Mouse (Mus musculus) brain, embryonic 14.5 days (tissue): Measurements from ENCODE around the gene Gm49383. TPM values are rescaled to one million over a fixed set of nuclear protein-coding genes. Genes with fewer than 3 reads are reported as not detected.
"Not testable (repeated sequence)": the region's sequence is repeated elsewhere in the genome, so short reads cannot be mapped to it uniquely, and the experiment has no call there.

Source experiments
- DNase-seq: peaks from one replicate; pipeline ENCODE4 v3.0.0-alpha.2; 2011; ENCODE audit warnings: low read depth
- CTCF ChIP-seq: fragments of 200-500 bp; IDR thresholded peaks from 2 replicates; pipeline ENCODE4 v1.5.1; 2012; ENCODE audit warnings: inconsistent platforms, mild to moderate bottlenecking, moderate library complexity, borderline replicate concordance; ENCODE audit not compliant: insufficient read depth, insufficient read length; ENCODE audit errors: extremely low read depth
- POLR2A ChIP-seq: fragments of 200-500 bp; IDR thresholded peaks from 2 replicates; pipeline ENCODE4 v1.6.1; 2012; ENCODE audit warnings: mild to moderate bottlenecking, inconsistent platforms, borderline replicate concordance; ENCODE audit not compliant: poor library complexity, insufficient read depth, insufficient read length, severe bottlenecking; ENCODE audit errors: extremely low read depth
- polyA plus RNA-seq: library from polyadenylated mRNA; depleted of rRNA; stranded (reverse); fragments of >200 nt; gene quantifications from 2 replicates; pipeline ENCODE4 v1.2.3, GENCODE M21; 2012

The Gm49383 gene
- polyA plus RNA-seq, 1 experiment, result 4.1 TPM

- TF ChIP-seq POLR2A (no peak), CTCF (no peak)
- peak; percentile 95 for DNase-seq
These were observed 28.3 kb downstream of the Gm49383 start, which contains the start of gene Lrr1 for GRCm38 (mm10) chr12:69168461-69169106. Lrr1 (plus strand) TSS chr12:69168814.

DNA sequence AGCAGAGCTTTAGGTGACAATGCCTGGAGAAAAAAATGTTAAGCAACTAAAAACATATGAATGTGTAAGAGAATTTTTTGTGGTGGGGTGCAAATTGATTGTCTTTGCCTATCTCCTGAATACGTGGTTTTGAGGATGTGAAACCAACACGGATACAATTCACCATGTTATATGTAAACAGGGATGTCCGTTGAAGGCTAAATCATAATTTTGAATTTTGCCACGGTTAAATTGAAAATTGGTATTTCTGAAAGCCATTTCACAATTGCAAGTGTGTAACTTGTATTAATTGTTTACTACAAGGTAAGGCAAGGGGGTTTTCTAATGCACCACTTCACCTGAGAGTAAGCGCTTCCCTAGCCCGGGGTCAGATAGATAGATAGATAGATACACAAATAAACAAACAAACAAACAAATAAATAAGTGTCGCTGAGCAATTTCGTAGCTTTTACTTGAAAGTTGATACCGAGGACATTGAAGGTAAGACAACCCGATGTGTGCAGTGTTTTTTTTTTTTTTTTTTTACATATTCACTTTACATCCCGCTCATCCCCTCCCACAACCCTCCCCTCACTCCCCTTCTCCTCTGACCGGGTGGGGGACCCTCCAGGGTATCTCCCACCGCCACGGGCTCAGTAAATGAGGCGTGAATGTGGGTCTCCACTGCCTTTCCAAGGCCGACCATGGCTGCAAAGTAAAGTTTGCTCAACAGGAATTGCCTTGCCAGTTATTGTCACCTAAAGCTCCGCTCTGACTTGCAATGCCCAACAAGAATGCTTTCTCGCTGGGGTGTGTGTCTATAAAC lies 29.0 kb downstream of the Gm49383 start:
- TF ChIP-seq CTCF (no peak), POLR2A (no peak)
- no peak for DNase-seq

DNA sequence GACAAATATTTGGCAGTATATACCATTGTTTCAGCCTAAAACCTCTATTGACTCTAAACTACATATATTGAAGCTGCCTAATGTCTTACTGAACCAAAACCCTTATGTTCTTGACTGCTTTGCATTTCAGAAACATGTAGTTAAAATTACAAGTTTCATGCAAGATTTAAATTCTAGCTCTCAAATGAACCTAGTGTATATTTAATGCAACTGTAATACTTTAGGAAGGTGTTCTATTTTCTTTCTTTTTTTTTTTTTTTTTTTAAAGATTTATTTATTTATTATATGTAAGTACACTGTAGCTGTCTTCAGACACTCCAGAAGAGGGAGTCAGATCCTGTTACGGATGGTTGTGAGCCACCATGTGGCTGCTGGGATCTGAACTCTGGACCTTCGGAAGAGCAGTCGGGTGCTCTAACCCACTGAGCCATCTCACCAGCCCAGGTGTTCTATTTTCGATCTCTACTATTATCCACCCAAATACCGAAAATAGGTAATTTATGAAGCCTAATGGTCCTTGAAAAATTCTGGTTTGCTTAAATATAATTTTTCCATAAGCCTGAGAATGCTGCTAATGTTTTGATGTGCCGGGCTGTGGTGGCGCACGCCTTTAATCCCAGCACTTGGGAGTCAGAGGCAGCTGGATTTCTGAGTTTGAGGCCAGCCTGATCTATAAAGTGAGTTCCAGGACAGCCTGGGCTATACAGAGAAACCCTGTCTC lies 29.9 kb downstream of the Gm49383 start:
- not testable (repeated sequence) for DNase-seq

DNA sequence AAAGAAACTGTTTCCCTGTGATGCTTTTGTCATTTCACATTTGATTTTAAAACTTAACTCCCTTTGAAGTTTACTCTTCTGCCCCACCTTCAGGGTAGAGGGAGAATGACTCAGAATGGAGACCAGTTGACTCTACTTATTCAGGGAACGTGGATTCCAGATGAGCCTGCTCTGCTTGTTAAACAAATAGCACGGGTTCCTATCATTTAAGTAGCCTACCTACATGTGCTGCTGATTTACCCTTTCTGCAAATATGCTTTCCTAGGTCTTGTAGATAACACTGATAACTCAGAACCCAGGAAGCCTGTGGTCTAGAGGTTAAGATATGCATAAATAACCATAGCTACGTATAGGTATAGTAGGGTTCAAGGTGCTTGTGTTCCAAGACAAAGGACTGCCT lies 32.0 kb downstream of the Gm49383 start:
- no peak for DNase-seq
- TF ChIP-seq CTCF (no peak), POLR2A (no peak)

- not testable (repeated sequence) for DNase-seq
These were observed 33.3 kb downstream of the Gm49383 start for GRCm38 (mm10) chr12:69163586-69163985.

- not testable (repeated sequence) for DNase-seq
These were observed 36.2 kb downstream of the Gm49383 start for GRCm38 (mm10) chr12:69160677-69161076.

DNA sequence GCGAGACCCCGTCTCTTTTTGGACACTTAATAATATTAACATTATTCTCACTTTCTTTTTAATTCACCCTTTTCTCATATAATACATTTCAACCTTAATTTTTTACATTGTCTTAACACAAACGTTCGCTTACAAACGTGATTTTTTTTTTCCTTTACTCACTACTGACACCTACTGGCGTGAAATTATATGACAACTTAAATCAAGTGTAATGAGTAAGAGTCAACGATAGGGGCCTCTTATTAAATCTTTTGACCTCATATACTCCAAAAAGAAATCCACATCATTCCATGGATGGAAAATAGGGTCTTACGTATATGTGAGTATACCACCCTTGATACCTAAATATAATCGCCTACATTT lies 37.3 kb downstream of the Gm49383 start:
- peak; percentile 90 for DNase-seq
- TF ChIP-seq CTCF (no peak), POLR2A (no peak)

- TF ChIP-seq POLR2A, result peak; percentile 30; the same call in 1 of the 2 replicates
These were observed 37.9 kb downstream of the Gm49383 start, which contains the start of gene Rps29 for GRCm38 (mm10) chr12:69158765-69159577. Rps29 (minus strand) TSS chr12:69159186.

DNA sequence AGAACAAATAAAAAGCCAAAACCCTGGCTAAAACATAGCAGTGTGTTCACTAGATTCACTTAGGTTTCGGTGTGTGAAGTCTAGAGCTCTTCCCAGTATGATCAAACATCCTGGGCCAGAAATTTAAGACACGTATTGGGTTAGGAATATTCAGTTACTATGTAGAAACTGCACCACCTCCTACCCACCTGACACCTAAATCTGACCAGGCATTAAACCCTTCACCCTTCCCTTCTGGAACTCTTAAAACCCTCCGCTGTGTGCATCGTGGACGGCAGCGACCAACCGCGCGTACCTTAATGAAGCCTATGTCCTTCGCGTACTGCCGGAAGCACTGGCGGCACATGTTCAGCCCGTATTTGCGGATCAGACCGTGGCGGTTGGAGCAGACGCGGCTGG lies 38.5 kb downstream of the Gm49383 start:
- no peak for DNase-seq

More at GRCm38 (mm10) chr12:69158765-69159577, 37.9 kb downstream of the Gm49383 start, which contains the start of gene Rps29:
- peak; percentile 100 for DNase-seq

GRCm38 (mm10) chr12:69157107-69157506 lies 39.8 kb downstream of the Gm49383 start:
- DNase-seq, result no peak
- TF ChIP-seq POLR2A, result no peak
- no peak for TF ChIP-seq CTCF

More for the DNA sequence above, 38.5 kb downstream of the Gm49383 start:
- no peak for TF ChIP-seq POLR2A
- no peak for TF ChIP-seq CTCF

DNA sequence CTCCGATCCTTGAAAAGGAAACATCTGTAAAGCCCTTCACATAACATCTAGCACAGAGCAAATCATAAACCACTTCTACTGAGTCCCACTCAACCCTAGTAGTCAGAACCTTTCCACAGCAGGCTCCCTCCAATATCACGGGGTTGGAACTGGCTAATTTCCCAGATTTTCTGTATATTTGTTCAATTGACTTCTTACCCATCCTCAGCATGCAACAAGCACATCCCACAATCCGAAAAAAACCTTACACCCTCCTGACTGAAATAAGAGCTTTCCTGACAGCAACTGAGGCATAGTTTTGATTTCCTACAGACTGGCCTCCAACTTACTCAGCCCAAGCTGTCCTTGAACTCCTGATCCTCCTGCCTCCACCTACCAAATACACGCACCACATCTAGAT lies 40.5 kb downstream of the Gm49383 start:
- no peak for DNase-seq

More for the DNA sequence above, 40.5 kb downstream of the Gm49383 start:
- TF ChIP-seq CTCF, result no peak
- TF ChIP-seq POLR2A, result no peak
